Mouse (Mus musculus): ENCODE measurements at regions not wholly inside any gene's neighbourhood (a gene's known extent, or its start where the extent isn't known, plus 50 kb on each side); places are given as distances from the start of the nearest gene placed in this dataset.

DNA sequence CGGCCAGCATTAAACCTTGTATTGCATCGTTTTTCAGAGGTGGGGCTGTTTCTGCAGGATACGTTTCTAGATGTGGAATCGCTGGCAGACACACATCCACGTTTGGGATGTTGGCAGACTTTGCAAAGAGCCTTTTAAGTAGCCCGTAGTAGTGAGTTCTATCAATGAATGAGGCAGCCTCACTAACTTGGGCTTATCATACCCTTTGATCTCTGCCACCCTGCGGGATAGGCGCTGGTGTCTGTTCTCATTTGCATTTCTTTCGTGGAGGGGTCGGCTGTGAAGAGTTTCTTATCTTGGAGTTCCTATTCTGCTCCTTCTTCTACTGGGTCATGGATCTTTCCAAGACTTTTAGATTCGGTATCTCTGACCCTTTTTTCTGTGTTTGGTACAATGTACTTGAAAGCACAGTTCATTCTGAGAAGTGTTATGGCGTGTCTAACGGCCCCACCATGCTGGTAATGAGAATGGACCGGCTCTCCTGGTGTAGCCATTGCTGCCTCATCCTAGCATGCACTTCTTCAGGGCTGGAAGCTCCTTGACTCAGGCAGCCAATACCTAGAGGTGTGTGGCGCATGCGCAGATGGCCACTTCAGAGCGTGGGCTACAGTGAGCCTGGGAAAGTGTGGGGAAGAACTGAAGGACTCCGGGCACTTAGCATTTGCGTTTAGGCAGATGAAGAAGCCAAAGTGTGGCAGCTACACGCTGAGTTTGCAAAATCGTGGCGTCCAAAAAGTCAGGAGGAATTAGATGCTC lies 158.1 kb upstream of the Mrps10 start:
- peaks cover 8% of the 10 kb centered on the region for H3K4me1 ChIP-seq (ENCODE audit: control insufficient read depth, insufficient read depth, low read length)
- peak overlapping the region; percentile 46 for H3K4me3 ChIP-seq (ENCODE audit: control insufficient read depth, low read depth, low read length)
- no peak overlapping the region for H3K27ac ChIP-seq (ENCODE audit: control insufficient read depth, insufficient read depth, low read depth, low read length)
- H3K27me3 ChIP-seq (ENCODE audit: control insufficient read depth, insufficient read depth, low read length): no peaks in the 10 kb centered on the region
- no peaks in the 10 kb centered on the region for H3K36me3 ChIP-seq (ENCODE audit: control insufficient read depth, insufficient read depth, low read length)
- no peak for TF ChIP-seq CTCF (IDR thresholded peaks at IDR 0.05; ENCODE audit: control insufficient read depth, insufficient read depth, insufficient replicate concordance, low read depth, low read length)
- TF ChIP-seq POLR2A (IDR thresholded peaks at IDR 0.05; ENCODE audit: control insufficient read depth, low read depth, low read length): no peak; the same call in 1 of the 2 replicates

DNA sequence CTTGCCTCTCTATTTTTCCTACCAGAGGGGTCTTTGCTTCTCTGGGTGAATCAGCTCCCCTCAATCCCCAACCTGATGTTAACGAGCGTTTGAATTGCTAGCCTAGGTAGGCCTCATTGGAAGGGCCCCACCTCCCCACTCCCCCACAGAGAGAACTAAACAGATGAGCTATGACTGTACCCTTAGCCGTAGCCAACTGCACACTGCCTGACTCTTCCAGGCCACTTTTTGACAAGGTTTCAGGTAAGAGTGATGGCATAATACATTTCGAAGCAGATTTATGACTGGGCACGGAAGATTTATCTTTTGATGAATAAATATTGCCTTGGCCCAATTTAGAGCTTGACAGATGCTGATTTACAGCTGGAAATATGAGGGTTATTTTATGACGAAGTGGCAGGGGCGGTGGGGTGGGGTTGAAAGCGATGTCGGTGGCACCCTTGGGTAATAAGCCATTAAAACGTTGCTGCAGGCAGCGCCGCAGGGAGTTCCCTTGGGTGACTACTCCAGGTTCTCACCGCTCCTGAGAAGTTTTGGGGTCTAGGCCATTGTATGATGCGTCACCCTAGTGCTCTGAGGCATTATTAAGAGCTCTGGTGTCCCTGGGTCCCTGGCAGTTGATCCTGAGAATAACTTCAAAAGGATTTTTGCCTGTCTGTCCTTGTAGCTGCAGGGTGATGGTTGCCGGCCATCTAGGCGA lies 159.7 kb upstream of the Mrps10 start:
- no peaks in the 10 kb centered on the region for H3K36me3 ChIP-seq (ENCODE audit: control insufficient read depth, insufficient read depth, low read length)
- TF ChIP-seq POLR2A (IDR thresholded peaks at IDR 0.05; ENCODE audit: control insufficient read depth, low read depth, low read length) (no peak), CTCF (IDR thresholded peaks at IDR 0.05; ENCODE audit: control insufficient read depth, insufficient read depth, insufficient replicate concordance, low read depth, low read length) (no peak)
- peaks cover 8% of the 10 kb centered on the region for H3K4me1 ChIP-seq (ENCODE audit: control insufficient read depth, insufficient read depth, low read length)
- no peaks in the 10 kb centered on the region for H3K27me3 ChIP-seq (ENCODE audit: control insufficient read depth, insufficient read depth, low read length)
- no peak overlapping the region for H3K4me3 ChIP-seq (ENCODE audit: control insufficient read depth, low read depth, low read length)
- H3K27ac ChIP-seq (ENCODE audit: control insufficient read depth, insufficient read depth, low read depth, low read length): no peak overlapping the region

DNA sequence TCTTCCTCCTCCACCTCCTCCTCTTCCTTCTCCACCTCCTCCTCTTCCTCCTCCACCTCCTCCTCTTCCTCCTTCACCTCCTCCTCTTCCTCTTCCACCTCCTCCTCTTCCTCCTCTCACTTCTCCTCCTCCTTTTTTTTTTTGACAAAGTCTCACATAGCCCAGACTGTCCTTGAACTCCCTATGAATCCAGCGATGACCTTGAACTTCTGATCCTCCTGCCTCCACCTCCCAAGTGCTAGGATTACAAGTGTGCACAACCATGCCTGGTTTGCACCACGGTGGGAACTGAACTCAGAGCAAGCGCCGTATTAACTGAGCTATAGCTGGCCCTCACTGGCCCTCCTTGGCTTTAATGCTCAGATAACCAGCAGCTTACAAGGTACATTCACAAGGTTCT lies 161.2 kb upstream of the Mrps10 start:
- Histone ChIP-seq H3K4me3 (ENCODE audit: control insufficient read depth, low read depth, low read length) (no peak overlapping the region), H3K36me3 (ENCODE audit: control insufficient read depth, insufficient read depth, low read length) (no peaks in the 10 kb centered on the region), H3K27me3 (ENCODE audit: control insufficient read depth, insufficient read depth, low read length) (no peaks in the 10 kb centered on the region), H3K4me1 (ENCODE audit: control insufficient read depth, insufficient read depth, low read length) (peaks cover 8% of the 10 kb centered on the region), H3K27ac (ENCODE audit: control insufficient read depth, insufficient read depth, low read depth, low read length) (no peak overlapping the region)
- TF ChIP-seq POLR2A (IDR thresholded peaks at IDR 0.05; ENCODE audit: control insufficient read depth, low read depth, low read length) (no peak), CTCF (IDR thresholded peaks at IDR 0.05; ENCODE audit: control insufficient read depth, insufficient read depth, insufficient replicate concordance, low read depth, low read length) (no peak)

DNA sequence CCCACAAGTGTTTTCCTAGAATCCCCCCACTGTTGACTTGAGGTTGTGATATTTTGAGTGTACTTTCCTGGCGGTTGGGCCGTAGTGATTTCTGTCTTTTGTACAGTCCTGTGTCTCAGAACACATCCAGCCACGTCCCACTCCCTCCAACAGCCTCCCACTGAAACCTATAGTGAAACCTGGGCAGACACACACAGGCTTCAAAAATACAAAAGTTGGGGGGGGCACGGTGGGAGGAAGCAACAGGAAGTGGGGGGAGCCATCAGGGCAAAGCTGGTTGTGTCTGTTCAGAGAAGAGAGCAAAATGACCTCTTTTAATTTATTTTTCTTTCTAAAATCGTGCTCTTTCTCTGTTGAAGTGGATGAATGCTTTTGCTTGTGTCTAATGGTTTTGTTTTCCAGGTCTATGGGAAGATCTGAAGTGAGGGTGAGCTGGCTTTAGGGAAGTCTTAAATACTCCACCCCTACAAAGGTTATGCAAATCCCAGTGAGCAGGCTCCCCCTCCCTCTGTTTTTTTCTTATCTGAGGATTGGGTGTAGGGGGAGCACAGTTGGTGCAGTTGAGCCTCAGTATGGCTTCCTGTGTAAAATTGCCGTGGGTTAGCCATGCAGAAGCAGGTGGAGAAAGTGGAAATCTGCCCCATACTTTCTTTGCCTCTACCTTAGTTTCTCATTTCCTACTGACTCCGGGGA lies 164.1 kb upstream of the Mrps10 start:
- no peak overlapping the region for H3K4me3 ChIP-seq (ENCODE audit: control insufficient read depth, low read depth, low read length)
- H3K36me3 ChIP-seq (ENCODE audit: control insufficient read depth, insufficient read depth, low read length): no peaks in the 10 kb centered on the region
- H3K4me1 ChIP-seq (ENCODE audit: control insufficient read depth, insufficient read depth, low read length): no peaks in the 10 kb centered on the region
- H3K27me3 ChIP-seq (ENCODE audit: control insufficient read depth, insufficient read depth, low read length): no peaks in the 10 kb centered on the region
- TF ChIP-seq CTCF (IDR thresholded peaks at IDR 0.05; ENCODE audit: control insufficient read depth, insufficient read depth, insufficient replicate concordance, low read depth, low read length) (no peak), POLR2A (IDR thresholded peaks at IDR 0.05; ENCODE audit: control insufficient read depth, low read depth, low read length) (no peak)
- no peak overlapping the region for H3K27ac ChIP-seq (ENCODE audit: control insufficient read depth, insufficient read depth, low read depth, low read length)

DNA sequence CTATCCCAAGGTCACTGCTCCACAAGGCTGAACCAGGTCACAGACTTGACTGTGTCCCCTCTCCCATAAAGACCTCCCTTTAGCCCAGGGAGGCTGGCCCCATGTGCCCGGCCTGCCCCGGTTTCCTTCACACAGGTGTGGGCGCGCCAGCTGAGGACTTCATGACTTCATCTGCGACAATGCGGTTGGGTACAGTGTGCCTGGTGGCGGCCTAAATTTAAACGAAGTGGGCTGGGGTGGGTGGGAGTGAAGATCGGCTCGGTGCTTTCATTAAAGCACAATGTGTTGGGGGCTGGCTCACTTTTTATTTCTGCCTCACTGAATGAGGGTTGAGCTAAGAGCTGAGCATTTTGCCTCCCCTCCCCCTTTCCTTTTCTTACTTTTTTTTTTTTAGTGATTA lies 169.5 kb upstream of the Mrps10 start:
- Histone ChIP-seq H3K27me3 (ENCODE audit: control insufficient read depth, insufficient read depth, low read length) (no peaks in the 10 kb centered on the region), H3K4me3 (ENCODE audit: control insufficient read depth, low read depth, low read length) (no peak overlapping the region), H3K4me1 (ENCODE audit: control insufficient read depth, insufficient read depth, low read length) (peaks cover 5% of the 10 kb centered on the region), H3K27ac (ENCODE audit: control insufficient read depth, insufficient read depth, low read depth, low read length) (no peak overlapping the region), H3K36me3 (ENCODE audit: control insufficient read depth, insufficient read depth, low read length) (no peaks in the 10 kb centered on the region)
- TF ChIP-seq POLR2A (IDR thresholded peaks at IDR 0.05; ENCODE audit: control insufficient read depth, low read depth, low read length) (no peak), CTCF (IDR thresholded peaks at IDR 0.05; ENCODE audit: control insufficient read depth, insufficient read depth, insufficient replicate concordance, low read depth, low read length) (no peak)

DNA sequence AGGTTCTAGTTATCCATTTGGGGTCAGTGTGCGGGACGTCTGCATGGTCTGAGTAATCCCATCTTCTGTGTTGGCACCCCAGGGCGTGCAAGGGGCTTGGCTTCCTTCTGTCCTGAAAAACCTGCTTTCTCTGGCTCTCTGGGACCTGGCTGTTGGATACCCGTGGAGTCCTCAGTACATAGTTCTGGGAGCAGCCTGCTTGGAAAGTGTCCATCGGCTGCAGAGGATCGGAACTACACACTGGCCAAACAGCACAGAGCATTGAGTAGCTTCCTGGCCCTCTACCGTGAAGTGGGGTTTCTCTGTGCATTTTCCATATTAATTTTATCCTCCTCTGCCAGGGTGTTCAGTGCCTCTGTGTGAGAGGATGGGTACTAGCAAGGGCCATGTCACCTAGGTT lies 170.7 kb upstream of the Mrps10 start:
- no peak overlapping the region for H3K27ac ChIP-seq (ENCODE audit: control insufficient read depth, insufficient read depth, low read depth, low read length)
- no peak for TF ChIP-seq CTCF (IDR thresholded peaks at IDR 0.05; ENCODE audit: control insufficient read depth, insufficient read depth, insufficient replicate concordance, low read depth, low read length)
- TF ChIP-seq POLR2A (IDR thresholded peaks at IDR 0.05; ENCODE audit: control insufficient read depth, low read depth, low read length): no peak
- no peak overlapping the region for H3K4me3 ChIP-seq (ENCODE audit: control insufficient read depth, low read depth, low read length)
- no peaks in the 10 kb centered on the region for H3K27me3 ChIP-seq (ENCODE audit: control insufficient read depth, insufficient read depth, low read length)
- H3K4me1 ChIP-seq (ENCODE audit: control insufficient read depth, insufficient read depth, low read length): peaks cover 7% of the 10 kb centered on the region
- H3K36me3 ChIP-seq (ENCODE audit: control insufficient read depth, insufficient read depth, low read length): no peaks in the 10 kb centered on the region

DNA sequence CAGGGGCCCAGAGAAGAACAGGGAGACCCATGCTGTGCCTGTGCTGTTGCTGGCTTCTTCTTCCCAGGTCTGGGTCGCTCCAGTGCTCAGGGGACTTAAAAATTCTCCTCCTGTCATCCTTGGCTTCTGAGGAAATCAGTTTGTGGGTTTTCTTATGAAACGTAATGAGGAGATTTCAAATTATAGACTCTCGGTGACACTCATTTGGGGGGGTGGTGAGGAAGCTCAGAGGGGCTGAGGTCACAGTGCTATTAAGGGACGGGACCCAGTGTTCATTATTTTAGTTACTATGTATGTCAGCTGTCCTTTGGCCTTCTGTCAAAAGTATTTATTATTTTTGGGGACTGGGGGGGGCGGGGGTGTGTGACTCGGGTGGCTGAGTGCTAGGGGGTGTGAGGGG lies 171.7 kb upstream of the Mrps10 start:
- H3K27ac ChIP-seq (ENCODE audit: control insufficient read depth, insufficient read depth, low read depth, low read length): no peak overlapping the region
- no peaks in the 10 kb centered on the region for H3K36me3 ChIP-seq (ENCODE audit: control insufficient read depth, insufficient read depth, low read length)
- no peak for TF ChIP-seq POLR2A (IDR thresholded peaks at IDR 0.05; ENCODE audit: control insufficient read depth, low read depth, low read length)
- no peak for TF ChIP-seq CTCF (IDR thresholded peaks at IDR 0.05; ENCODE audit: control insufficient read depth, insufficient read depth, insufficient replicate concordance, low read depth, low read length)
- no peaks in the 10 kb centered on the region for H3K27me3 ChIP-seq (ENCODE audit: control insufficient read depth, insufficient read depth, low read length)
- no peak overlapping the region for H3K4me3 ChIP-seq (ENCODE audit: control insufficient read depth, low read depth, low read length)
- peaks cover 7% of the 10 kb centered on the region for H3K4me1 ChIP-seq (ENCODE audit: control insufficient read depth, insufficient read depth, low read length)

All from testis, adult 2 months (tissue).